Mouse (Mus musculus) 3T3-L1 (cell line): Measurements from ENCODE around the gene Ppm1b.
"Not testable (repeated sequence)": the region's sequence is repeated elsewhere in the genome, so short reads cannot be mapped to it uniquely, and the experiment has no call there.

Experiments
- DNase-seq: peaks from one replicate; pipeline ENCODE4 v3.0.0-alpha.2; 2015; ENCODE audit warnings: low read depth, low spot score

Ppm1b gene

GRCm38 (mm10) chr17:84956441-84956840 lies at the start of gene Ppm1b:
TSS of gene Ppm1b (plus strand) at chr17:84956741.
- DNase-seq = no peak

- peak; percentile 67 for DNase-seq
Observed at GRCm38 (mm10) chr17:84921666-84922376, 34.7 kb upstream of the Ppm1b start.

- DNase-seq = no peak
Observed at GRCm38 (mm10) chr17:84924779-84925178, 31.8 kb upstream of the Ppm1b start.

- DNase-seq = no peak
Observed at GRCm38 (mm10) chr17:84926233-84926632, 30.3 kb upstream of the Ppm1b start.

- no peak for DNase-seq
Observed at GRCm38 (mm10) chr17:84927580-84927979, 29.0 kb upstream of the Ppm1b start.

GRCm38 (mm10) chr17:84932943-84933342 lies 23.6 kb upstream of the Ppm1b start:
- DNase-seq = no peak

GRCm38 (mm10) chr17:84933968-84934367 lies 22.6 kb upstream of the Ppm1b start:
- no peak for DNase-seq

- DNase-seq = not testable (repeated sequence)
Observed at GRCm38 (mm10) chr17:84935620-84936019, 20.9 kb upstream of the Ppm1b start.

GRCm38 (mm10) chr17:84936301-84936700 lies 20.2 kb upstream of the Ppm1b start:
- no peak for DNase-seq

- DNase-seq = no peak
Observed at GRCm38 (mm10) chr17:84936809-84937208, 19.7 kb upstream of the Ppm1b start.

- no peak for DNase-seq
Observed at GRCm38 (mm10) chr17:84937220-84937619, 19.3 kb upstream of the Ppm1b start.

GRCm38 (mm10) chr17:84938215-84938614 lies 18.3 kb upstream of the Ppm1b start:
- no peak for DNase-seq

GRCm38 (mm10) chr17:84940017-84940731 lies 16.4 kb upstream of the Ppm1b start:
- DNase-seq = no peak

GRCm38 (mm10) chr17:84941291-84941868 lies 15.2 kb upstream of the Ppm1b start:
- no peak for DNase-seq

GRCm38 (mm10) chr17:84942358-84943032 lies 14.0 kb upstream of the Ppm1b start:
- peak; percentile 62 for DNase-seq

GRCm38 (mm10) chr17:84943033-84943393 lies 13.5 kb upstream of the Ppm1b start:
- DNase-seq = no peak

GRCm38 (mm10) chr17:84944348-84944747 lies 12.2 kb upstream of the Ppm1b start:
- DNase-seq = no peak

- DNase-seq = no peak
Observed at GRCm38 (mm10) chr17:84952521-84952920, 4.0 kb upstream of the Ppm1b start.

- no peak for DNase-seq
Observed at GRCm38 (mm10) chr17:84953776-84954175, 2.8 kb upstream of the Ppm1b start.

- no peak for DNase-seq
Observed at GRCm38 (mm10) chr17:84954881-84955280, 1.7 kb upstream of the Ppm1b start.

- peak; percentile 99 for DNase-seq
Observed at GRCm38 (mm10) chr17:84956931-84957486, 468 bp downstream of the Ppm1b start.
